Mouse (Mus musculus): Measurements from ENCODE around the gene Dnah9.

Gene Dnah9

GRCm38 (mm10) chr11:65930359-65930758 is 238.0 kb downstream of the Dnah9 start:
- no peak for DNase-seq (ENCODE audit: extremely low spot score, low read depth, low spot score)

GRCm38 (mm10) chr11:65927962-65928361 is 240.4 kb downstream of the Dnah9 start:
- DNase-seq (ENCODE audit: extremely low spot score, low read depth, low spot score), result no peak

- no peak for DNase-seq (ENCODE audit: extremely low spot score, low read depth, low spot score)
These were observed 249.7 kb downstream of the Dnah9 start for GRCm38 (mm10) chr11:65918480-65919236.

- DNase-seq (ENCODE audit: extremely low spot score, low read depth, low spot score), result no peak
These were observed 259.2 kb downstream of the Dnah9 start for GRCm38 (mm10) chr11:65909195-65909594.

- no peak for DNase-seq (ENCODE audit: extremely low spot score, low read depth, low spot score)
These were observed 262.9 kb downstream of the Dnah9 start for GRCm38 (mm10) chr11:65905487-65905886.

DNA sequence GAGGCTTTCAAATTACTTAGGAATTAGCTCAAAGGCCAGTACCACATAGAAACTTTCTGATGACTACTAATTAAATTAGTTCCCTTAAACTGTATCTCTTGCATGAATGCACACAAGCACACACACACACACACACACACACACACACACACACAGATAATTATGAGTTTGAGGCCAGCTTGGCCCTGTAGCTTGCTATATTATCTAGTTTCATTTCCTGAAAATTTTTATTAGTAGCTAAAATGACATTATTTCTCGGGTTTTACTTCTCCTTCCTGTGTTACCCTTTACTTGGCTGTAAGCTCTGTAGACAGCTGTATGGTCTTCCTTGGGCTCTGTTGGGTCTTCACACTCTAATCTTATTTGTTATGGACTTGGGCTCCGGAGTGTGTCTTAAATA is 264.4 kb downstream of the Dnah9 start:
- DNase-seq (ENCODE audit: extremely low spot score, low read depth, low spot score), result no peak

DNA sequence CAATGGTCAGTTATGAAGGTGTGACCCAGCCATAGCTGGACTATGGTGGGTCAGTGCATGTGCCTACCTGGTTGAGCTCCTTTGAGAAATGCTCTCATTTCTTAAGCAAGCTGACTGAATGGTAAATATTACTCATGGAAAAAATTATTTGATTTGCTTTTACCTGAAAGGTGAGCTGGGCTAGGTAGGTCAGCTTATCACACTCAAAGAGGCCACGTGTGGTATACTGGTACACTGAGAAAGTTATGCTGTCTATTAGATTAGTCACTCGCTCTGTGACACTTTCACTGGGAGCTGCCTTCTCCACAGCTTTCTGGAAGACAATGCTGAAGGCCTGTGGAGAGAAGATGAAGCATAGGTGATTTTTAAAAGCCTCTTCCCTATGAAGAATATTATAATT is 286.9 kb downstream of the Dnah9 start:
- no peak for DNase-seq (ENCODE audit: extremely low spot score, low read depth, low spot score)

- no peak for DNase-seq (ENCODE audit: extremely low spot score, low read depth, low spot score)
These were observed 291.1 kb downstream of the Dnah9 start for GRCm38 (mm10) chr11:65877146-65877775.

DNA sequence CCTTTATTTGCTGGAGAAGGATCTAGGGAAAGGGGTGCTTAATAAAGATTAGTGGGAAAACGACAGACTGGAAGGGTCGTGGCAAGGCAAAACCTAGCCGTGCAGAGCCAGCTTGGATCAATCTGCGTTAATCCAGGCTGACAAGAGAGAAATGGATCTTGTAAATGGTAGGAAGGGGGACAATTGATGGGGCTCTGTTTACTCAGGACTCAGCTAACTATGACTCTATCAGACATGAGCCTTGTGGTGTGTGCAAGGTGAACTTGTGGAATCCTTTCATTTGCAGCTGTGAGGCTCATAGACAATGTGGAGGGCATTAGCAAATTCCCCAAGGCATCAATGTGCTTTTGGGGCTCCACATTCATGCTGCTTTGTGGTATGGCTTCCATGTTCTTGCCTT is 306.9 kb downstream of the Dnah9 start:
- no peak for DNase-seq (ENCODE audit: extremely low spot score, low read depth, low spot score)

DNA sequence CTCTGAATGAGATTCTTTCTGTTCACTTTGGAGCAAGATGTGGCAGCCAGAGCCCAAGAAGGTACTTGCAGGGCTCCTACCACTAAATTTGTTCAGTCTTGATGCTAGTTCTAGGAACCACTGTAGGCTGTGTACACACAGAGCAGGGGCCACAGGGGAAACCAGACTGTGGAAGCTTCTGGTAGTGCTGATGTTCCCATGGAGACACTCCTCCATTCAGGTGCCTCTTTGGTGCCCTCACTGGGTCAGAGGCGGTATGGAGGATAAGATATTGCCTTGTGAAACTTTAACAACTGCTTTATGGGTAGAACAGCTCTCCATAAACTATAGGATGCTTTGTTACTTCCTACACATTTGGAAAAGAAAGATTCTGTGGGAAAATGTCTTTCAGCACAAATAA is 316.3 kb downstream of the Dnah9 start:
- DNase-seq (ENCODE audit: extremely low spot score, low read depth, low spot score), result no peak

DNA sequence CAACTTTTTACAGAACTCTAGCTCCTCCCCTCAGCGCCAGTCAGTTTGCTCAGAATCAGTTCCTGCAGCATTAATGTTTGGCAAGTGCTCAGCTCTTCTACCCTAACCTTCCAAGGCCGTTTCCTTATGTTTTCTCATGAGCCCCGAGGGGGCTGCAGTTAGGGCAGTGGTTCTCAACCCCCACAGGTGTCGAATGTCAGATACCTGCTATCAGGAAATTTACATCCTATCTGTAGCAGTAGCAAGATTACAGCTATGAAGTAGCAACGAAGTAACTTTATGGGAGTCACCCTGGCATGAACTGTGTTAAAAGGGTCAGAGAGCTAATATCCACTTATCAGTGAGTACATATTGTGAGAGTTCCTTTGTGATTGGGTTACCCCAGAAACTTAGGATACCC is 321.9 kb downstream of the Dnah9 start:
- no peak for DNase-seq (ENCODE audit: extremely low spot score, low read depth, low spot score)

GRCm38 (mm10) chr11:65838999-65839398 is 329.4 kb downstream of the Dnah9 start:
- no peak for DNase-seq (ENCODE audit: extremely low spot score, low read depth, low spot score)

DNA sequence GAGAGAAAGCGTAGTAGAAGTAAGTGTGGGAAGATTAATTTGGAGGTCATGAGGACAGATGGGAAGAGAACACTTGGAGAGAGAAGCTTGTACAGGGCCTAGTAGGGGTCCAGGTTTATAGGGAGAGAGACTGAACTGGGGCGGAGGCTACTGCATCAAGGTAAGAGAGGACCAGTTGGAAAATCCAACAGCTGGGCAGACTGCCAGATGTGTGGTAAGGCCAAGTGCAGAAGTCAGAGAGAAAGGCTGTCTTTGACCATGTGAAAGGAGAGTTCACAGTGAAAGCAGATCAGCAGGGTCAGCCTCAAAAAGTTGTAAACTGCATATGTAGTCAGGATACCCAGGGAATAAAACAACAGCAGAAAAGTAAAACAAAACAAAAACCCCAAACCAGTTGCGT is 343.8 kb downstream of the Dnah9 start:
- no peak for DNase-seq (ENCODE audit: extremely low spot score, low read depth, low spot score)

GRCm38 (mm10) chr11:65820877-65821276 is 347.5 kb downstream of the Dnah9 start:
- peak; percentile 56 for DNase-seq (ENCODE audit: extremely low spot score, low read depth, low spot score)

DNA sequence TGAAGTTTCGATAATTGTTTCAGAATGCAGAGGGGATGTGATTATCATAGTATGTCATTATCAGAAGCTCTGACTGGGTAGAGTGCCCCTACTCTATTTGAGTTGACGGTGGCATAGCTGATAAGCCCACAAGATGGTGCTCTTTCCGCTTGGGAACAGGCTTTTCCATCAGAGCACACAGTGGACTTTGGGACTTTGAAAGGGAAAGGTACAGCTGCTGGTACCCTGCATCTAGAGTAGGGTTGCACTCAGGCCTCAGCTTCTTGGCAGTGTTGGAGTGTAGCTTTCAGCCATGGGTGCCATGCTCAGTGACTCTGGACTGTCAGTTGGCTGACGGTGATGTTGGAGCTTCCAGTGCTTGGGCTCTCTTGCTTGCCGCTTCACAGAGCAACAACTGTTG is 348.1 kb downstream of the Dnah9 start:
- DNase-seq (ENCODE audit: extremely low spot score, low read depth, low spot score), result no peak

DNA sequence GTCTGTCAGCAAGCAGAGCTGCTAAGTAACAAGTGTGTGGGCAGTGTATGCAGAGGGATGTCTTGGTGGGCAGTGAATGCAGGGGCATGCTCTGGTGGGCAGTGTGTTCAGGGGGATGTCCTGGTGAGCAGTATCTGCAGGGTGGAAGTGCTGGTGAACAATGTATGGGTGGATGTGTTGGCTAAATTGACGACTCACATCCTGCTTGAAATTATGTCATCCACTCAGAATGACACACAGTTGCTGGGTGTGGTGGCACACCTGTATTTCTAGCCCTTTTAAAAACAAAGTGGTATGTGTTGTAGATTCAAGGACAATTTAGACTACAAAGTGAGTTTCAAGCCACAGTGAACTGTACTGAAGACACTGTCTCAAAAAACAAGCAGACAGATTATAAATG is 350.2 kb downstream of the Dnah9 start:
- DNase-seq (ENCODE audit: extremely low spot score, low read depth, low spot score), result no peak

- no peak for DNase-seq (ENCODE audit: extremely low spot score, low read depth, low spot score)
These were observed 352.1 kb downstream of the Dnah9 start for GRCm38 (mm10) chr11:65816237-65816636.

DNA sequence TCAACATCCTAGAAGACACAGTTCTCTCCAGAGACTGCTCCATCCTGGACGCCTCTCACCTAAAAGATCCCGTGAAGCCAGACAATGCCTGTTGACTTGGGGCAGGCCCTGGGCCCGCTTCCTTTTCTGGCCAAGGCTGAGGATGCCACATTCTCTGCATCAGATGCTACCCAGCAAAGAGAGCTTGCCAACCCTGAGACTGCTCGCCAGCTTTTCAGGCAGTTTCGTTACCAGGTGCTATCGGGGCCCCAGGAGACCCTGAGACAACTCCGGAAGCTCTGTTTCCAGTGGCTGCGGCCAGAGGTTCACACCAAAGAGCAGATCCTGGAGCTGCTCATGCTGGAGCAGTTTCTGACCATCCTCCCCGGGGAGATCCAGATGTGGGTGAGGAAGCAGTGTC is 354.0 kb downstream of the Dnah9 start:
- DNase-seq (ENCODE audit: extremely low spot score, low read depth, low spot score), result no peak

DNA sequence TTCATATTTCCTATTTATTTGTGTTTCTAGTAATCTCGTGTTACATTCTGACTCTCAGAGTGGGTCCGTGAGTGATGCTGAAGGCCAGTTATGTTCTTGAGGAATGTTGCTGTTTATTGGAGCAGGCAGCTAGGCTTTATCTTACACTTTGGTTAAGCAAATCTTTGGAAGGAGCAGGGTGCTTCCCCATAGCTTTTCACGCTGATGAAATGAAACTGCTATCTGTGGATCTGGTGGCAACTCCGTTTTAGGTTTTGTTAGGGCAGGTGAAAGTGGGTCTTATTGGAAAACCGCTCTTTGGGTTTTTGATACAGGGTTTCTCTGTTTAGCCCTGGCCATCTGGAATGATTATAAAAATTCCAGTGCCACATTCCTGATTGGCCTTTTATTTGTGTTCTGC is 356.3 kb downstream of the Dnah9 start:
- no peak for DNase-seq (ENCODE audit: extremely low spot score, low read depth, low spot score)

DNA sequence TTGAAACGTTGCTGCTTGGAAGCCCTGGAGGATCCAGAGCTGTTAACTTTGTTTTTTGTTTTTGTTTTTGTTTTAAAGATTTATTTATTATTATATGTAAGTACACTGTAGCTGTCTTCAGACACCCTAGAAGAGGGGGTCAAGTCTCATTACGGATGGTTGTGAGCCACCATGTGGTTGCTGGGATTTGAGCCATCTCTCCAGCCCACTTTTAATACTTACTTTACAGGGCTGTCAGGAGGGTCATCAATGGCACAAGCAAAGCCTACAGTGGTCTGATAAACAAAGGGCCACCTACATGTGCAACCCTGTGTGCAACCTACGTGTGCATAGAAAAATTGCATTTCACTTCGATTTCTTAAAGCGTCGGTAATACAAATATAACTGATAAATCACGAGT is 360.8 kb downstream of the Dnah9 start:
- no peak for DNase-seq (ENCODE audit: extremely low spot score, low read depth, low spot score)

- DNase-seq (ENCODE audit: extremely low spot score, low read depth, low spot score), result peak; percentile 67
These were observed 361.3 kb downstream of the Dnah9 start, which contains the start of gene Zkscan6 for GRCm38 (mm10) chr11:65806909-65807504. Zkscan6 (plus strand) TSS chr11:65807175.

GRCm38 (mm10) chr11:65806321-65806904 is 361.9 kb downstream of the Dnah9 start:
- no peak for DNase-seq (ENCODE audit: extremely low spot score, low read depth, low spot score)
